Mouse (Mus musculus): ENCODE data around the gene Cdc37l1.

Gene Cdc37l1

GRCm38 (mm10) chr19:29046961-29047333 lies 56.8 kb downstream of the Cdc37l1 start:
- no peak for DNase-seq (ENCODE audit: low spot score in 2 of 2)

- peak; percentile 77 for DNase-seq (ENCODE audit: low spot score in 2 of 2)
Observed at GRCm38 (mm10) chr19:29047334-29048170, 57.4 kb downstream of the Cdc37l1 start, which contains the start of gene Ak3. TSS of gene Ak3 (minus strand) at chr19:29047961.

- DNase-seq (ENCODE audit: low spot score in 2 of 2): no peak
Observed at GRCm38 (mm10) chr19:29049401-29050075, 59.4 kb downstream of the Cdc37l1 start.

GRCm38 (mm10) chr19:29050186-29050980 lies 60.2 kb downstream of the Cdc37l1 start:
- no peak for DNase-seq (ENCODE audit: low spot score in 2 of 2)

- DNase-seq (ENCODE audit: low spot score in 2 of 2): no peak
Observed at GRCm38 (mm10) chr19:29052786-29053185, 62.6 kb downstream of the Cdc37l1 start.

GRCm38 (mm10) chr19:29054594-29054993 lies 64.4 kb downstream of the Cdc37l1 start:
- no peak for DNase-seq (ENCODE audit: low spot score in 2 of 2)

- no peak for DNase-seq (ENCODE audit: low spot score in 2 of 2)
Observed at GRCm38 (mm10) chr19:29055469-29055868, 65.3 kb downstream of the Cdc37l1 start.

GRCm38 (mm10) chr19:29058741-29059140 lies 68.6 kb downstream of the Cdc37l1 start:
- no peak for DNase-seq (ENCODE audit: low spot score in 2 of 2)

GRCm38 (mm10) chr19:29059688-29060087 lies 69.5 kb downstream of the Cdc37l1 start:
- DNase-seq (ENCODE audit: low spot score in 2 of 2): no peak

GRCm38 (mm10) chr19:29060299-29060698 lies 70.1 kb downstream of the Cdc37l1 start:
- no peak for DNase-seq (ENCODE audit: low spot score in 2 of 2)

- no peak for DNase-seq (ENCODE audit: low spot score in 2 of 2)
Observed at GRCm38 (mm10) chr19:29063009-29063408, 72.9 kb downstream of the Cdc37l1 start.

GRCm38 (mm10) chr19:29063577-29064363 lies 73.6 kb downstream of the Cdc37l1 start:
- DNase-seq (ENCODE audit: low spot score in 2 of 2): peak; percentile 84 to 96

GRCm38 (mm10) chr19:29064451-29065102 lies 74.4 kb downstream of the Cdc37l1 start:
- no peak for DNase-seq (ENCODE audit: low spot score in 2 of 2)

GRCm38 (mm10) chr19:29066981-29067471 lies 76.9 kb downstream of the Cdc37l1 start:
- peak; percentile 40 to 49 for DNase-seq (ENCODE audit: low spot score in 2 of 2)

GRCm38 (mm10) chr19:29069195-29069594 lies 79.0 kb downstream of the Cdc37l1 start:
- no peak for DNase-seq (ENCODE audit: low spot score in 2 of 2)

GRCm38 (mm10) chr19:29074802-29075201 lies 84.7 kb downstream of the Cdc37l1 start:
- DNase-seq (ENCODE audit: low spot score in 2 of 2): no peak

All from thymus, postnatal 10 days (tissue).